Mouse (Mus musculus): ENCODE data around the gene Tubg1.

GRCm38 (mm10) chr11:101142215-101142967, 22.7 kb downstream of the Tubg1 start:
- TF ChIP-seq POLR2A (IDR thresholded peaks at IDR 0.05; ENCODE audit: borderline replicate concordance, low read depth, low read length) = no peak
- TF ChIP-seq CTCF (IDR thresholded peaks at IDR 0.05; ENCODE audit: low read depth, low read length) = no peak
